Mouse (Mus musculus) embryonic facial prominence, embryonic 10.5 days (tissue): ENCODE data around the gene Rbfox3. TPM values are rescaled to one million over a fixed set of nuclear protein-coding genes. Genes with fewer than 3 reads are reported as not detected.
A peak's percentile ranks its signal among the peaks of the same experiment; 100 is the strongest.

ENCODE experiments used
- DNase-seq: peaks from one replicate; pipeline ENCODE4 v3.0.0-alpha.2; 2017; ENCODE audit warnings: low spot score
- H3K27ac ChIP-seq: fragments of 300-500 bp; sonication (generic); replicated peaks from 2 replicates; pipeline ENCODE4 v1.5.1; 2016; ENCODE audit warnings: mild to moderate bottlenecking
- H3K27me3 ChIP-seq: fragments of 300-500 bp; sonication (generic); replicated peaks from 2 replicates; pipeline ENCODE4 v1.6.1; 2016; ENCODE audit warnings: low read depth, mild to moderate bottlenecking; ENCODE audit not compliant: poor library complexity, severe bottlenecking
- H3K36me3 ChIP-seq: fragments of 300-500 bp; sonication (generic); replicated peaks from 2 replicates; pipeline ENCODE4 v1.6.1; 2016; ENCODE audit warnings: mild to moderate bottlenecking, moderate library complexity
- H3K4me1 ChIP-seq: fragments of 300-500 bp; sonication (generic); 2 replicates; pipeline ENCODE4 v1.6.1; 2016
- H3K4me3 ChIP-seq: fragments of 300-500 bp; sonication (generic); 2 replicates; pipeline ENCODE4 v1.5.1; 2016; ENCODE audit warnings: mild to moderate bottlenecking, moderate library complexity
- H3K9me3 ChIP-seq: fragments of 300-500 bp; sonication (generic); 2 replicates; pipeline ENCODE4 v1.6.1; 2016; ENCODE audit warnings: mild to moderate bottlenecking
- WGBS: fragments of 180-500 bp; shearing (Covaris S2); methylation state at CpG from one replicate; pipeline ENCODE4 v1.1.7; 2016; 5-methylcytosine and 5-hydroxymethylcytosine counted together
- polyA plus RNA-seq: library from polyadenylated mRNA; unstranded; fragments of >200 nt; fragmentation: Nextera tagmentation; extraction: Ambion mirVana; gene quantifications from 2 replicates; pipeline ENCODE4 v1.2.1, GENCODE M21; 2016

Gene Rbfox3
- polyA plus RNA-seq, 1 experiment from 2014 or later, result 2.3 TPM

GRCm38 (mm10) chr11:118470234-118470966 lies 441.0 kb downstream of the Rbfox3 start:
- Histone ChIP-seq H3K4me3 (no peak overlapping the region), H3K36me3 (no peaks in the 10 kb centered on the region), H3K27me3 (no peaks in the 10 kb centered on the region), H3K9me3 (no peaks in the 10 kb centered on the region), H3K4me1 (peaks cover 23% of the 10 kb centered on the region), H3K27ac (peak overlapping the region; percentile 61)
- peak; percentile 49 for DNase-seq
- WGBS, result 42% methylated on average over 12 of the region's 12 CpGs

- peaks cover 27% of the 10 kb centered on the region for H3K4me1 ChIP-seq
- no peaks in the 10 kb centered on the region for H3K27me3 ChIP-seq
- H3K4me3 ChIP-seq, result no peak overlapping the region
- 0 out of 2 replicates have a peak overlapping the region, but pooled peaks have one; percentile 61 for H3K27ac ChIP-seq
- H3K9me3 ChIP-seq, result no peaks in the 10 kb centered on the region
- no peak for DNase-seq
- H3K36me3 ChIP-seq, result no peaks in the 10 kb centered on the region
- WGBS, result 80% methylated on average over 10 of the region's 10 CpGs
Measured at GRCm38 (mm10) chr11:118469509-118470160, 441.8 kb downstream of the Rbfox3 start.

GRCm38 (mm10) chr11:118467441-118468035 lies 443.9 kb downstream of the Rbfox3 start:
- peaks cover 36% of the 10 kb centered on the region for H3K4me1 ChIP-seq
- DNase-seq, result no peak
- no peaks in the 10 kb centered on the region for H3K36me3 ChIP-seq
- H3K27ac ChIP-seq, result no peak overlapping the region
- H3K27me3 ChIP-seq, result no peaks in the 10 kb centered on the region
- no peaks in the 10 kb centered on the region for H3K9me3 ChIP-seq
- H3K4me3 ChIP-seq, result no peak overlapping the region
- 62% methylated on average over 11 of the region's 11 CpGs for WGBS

- no peak overlapping the region for H3K4me3 ChIP-seq
Measured at GRCm38 (mm10) chr11:118460280-118460679, 451.1 kb downstream of the Rbfox3 start.

GRCm38 (mm10) chr11:118459536-118459935 lies 451.9 kb downstream of the Rbfox3 start:
- peak overlapping the region; percentile 11; the same call in 1 of the 2 replicates for H3K27ac ChIP-seq
- H3K4me1 ChIP-seq, result peaks cover 29% of the 10 kb centered on the region

More at GRCm38 (mm10) chr11:118460280-118460679, 451.1 kb downstream of the Rbfox3 start:
- no peak for DNase-seq
- Histone ChIP-seq H3K4me1 (peaks cover 34% of the 10 kb centered on the region), H3K36me3 (no peaks in the 10 kb centered on the region), H3K27me3 (no peaks in the 10 kb centered on the region; the same call in 1 of the 2 replicates), H3K27ac (no peak overlapping the region), H3K9me3 (peaks cover 6% of the 10 kb centered on the region; the same call in 1 of the 2 replicates)
- WGBS, result 61% methylated on average over 6 of the region's 6 CpGs

GRCm38 (mm10) chr11:118459051-118459450 lies 452.3 kb downstream of the Rbfox3 start:
- no peak overlapping the region for H3K4me3 ChIP-seq
- no peaks in the 10 kb centered on the region; the same call in 1 of the 2 replicates for H3K27me3 ChIP-seq
- peak overlapping the region; percentile 11; the same call in 1 of the 2 replicates for H3K27ac ChIP-seq
- no peak for DNase-seq
- peaks cover 6% of the 10 kb centered on the region; the same call in 1 of the 2 replicates for H3K9me3 ChIP-seq
- no peaks in the 10 kb centered on the region for H3K36me3 ChIP-seq
- H3K4me1 ChIP-seq, result peaks cover 27% of the 10 kb centered on the region
- WGBS, result 52% methylated on average over 8 of the region's 8 CpGs

More at GRCm38 (mm10) chr11:118459536-118459935, 451.9 kb downstream of the Rbfox3 start:
- DNase-seq, result no peak
- Histone ChIP-seq H3K9me3 (peaks cover 6% of the 10 kb centered on the region; the same call in 1 of the 2 replicates), H3K36me3 (no peaks in the 10 kb centered on the region), H3K4me3 (no peak overlapping the region), H3K27me3 (no peaks in the 10 kb centered on the region; the same call in 1 of the 2 replicates)
- 62% methylated on average over 4 of the region's 4 CpGs for WGBS

- no peak for DNase-seq
- no peaks in the 10 kb centered on the region; the same call in 1 of the 2 replicates for H3K27me3 ChIP-seq
- no peak overlapping the region for H3K4me3 ChIP-seq
- H3K27ac ChIP-seq, result no peak overlapping the region
- H3K4me1 ChIP-seq, result peaks cover 17% of the 10 kb centered on the region
- 84% methylated on average over 11 of the region's 11 CpGs for WGBS
- no peaks in the 10 kb centered on the region for H3K36me3 ChIP-seq
- H3K9me3 ChIP-seq, result peaks cover 6% of the 10 kb centered on the region; the same call in 1 of the 2 replicates
Measured at GRCm38 (mm10) chr11:118456937-118457336, 454.5 kb downstream of the Rbfox3 start.

GRCm38 (mm10) chr11:118455788-118456187 lies 455.6 kb downstream of the Rbfox3 start:
- no peak overlapping the region for H3K4me3 ChIP-seq
- no peak for DNase-seq
- no peaks in the 10 kb centered on the region for H3K36me3 ChIP-seq
- H3K9me3 ChIP-seq, result peaks cover 6% of the 10 kb centered on the region; the same call in 1 of the 2 replicates
- H3K27me3 ChIP-seq, result no peaks in the 10 kb centered on the region; the same call in 1 of the 2 replicates
- H3K4me1 ChIP-seq, result peaks cover 16% of the 10 kb centered on the region
- WGBS, result 83% methylated on average over 6 of the region's 6 CpGs
- no peak overlapping the region for H3K27ac ChIP-seq

- Histone ChIP-seq H3K4me3 (no peak overlapping the region), H3K4me1 (peaks cover 12% of the 10 kb centered on the region), H3K27me3 (no peaks in the 10 kb centered on the region; the same call in 1 of the 2 replicates), H3K9me3 (no peaks in the 10 kb centered on the region), H3K27ac (no peak overlapping the region), H3K36me3 (no peaks in the 10 kb centered on the region)
- WGBS, result 76% methylated on average over 11 of the region's 11 CpGs
- no peak for DNase-seq
Measured at GRCm38 (mm10) chr11:118453886-118454671, 457.3 kb downstream of the Rbfox3 start.

- Histone ChIP-seq H3K27ac (no peak overlapping the region), H3K4me3 (no peak overlapping the region), H3K4me1 (peaks cover 10% of the 10 kb centered on the region), H3K36me3 (no peaks in the 10 kb centered on the region), H3K27me3 (no peaks in the 10 kb centered on the region; the same call in 1 of the 2 replicates), H3K9me3 (no peaks in the 10 kb centered on the region)
- DNase-seq, result no peak
- 66% methylated on average over 2 of the region's 2 CpGs for WGBS
Measured at GRCm38 (mm10) chr11:118452955-118453354, 458.4 kb downstream of the Rbfox3 start.

- no peak overlapping the region for H3K27ac ChIP-seq
- WGBS, result 82% methylated on average over 6 of the region's 6 CpGs
- no peaks in the 10 kb centered on the region for H3K27me3 ChIP-seq
Measured at GRCm38 (mm10) chr11:118451211-118451610, 460.2 kb downstream of the Rbfox3 start.

More at GRCm38 (mm10) chr11:118451211-118451610, 460.2 kb downstream of the Rbfox3 start:
- DNase-seq, result no peak
- H3K4me3 ChIP-seq, result no peak overlapping the region
- H3K36me3 ChIP-seq, result no peaks in the 10 kb centered on the region
- H3K9me3 ChIP-seq, result no peaks in the 10 kb centered on the region
- H3K4me1 ChIP-seq, result peaks cover 19% of the 10 kb centered on the region
